Mouse (Mus musculus): ENCODE data around the gene Zdhhc19. TPM values are rescaled to one million over a fixed set of nuclear protein-coding genes. Genes with fewer than 3 reads are reported as not detected.

Gene Zdhhc19
- polyA plus RNA-seq (2014; fragmentation: Nextera tagmentation; extraction: Ambion mirVana): not detected in 2 replicates

GRCm38 (mm10) chr16:32495965-32496364 lies at the start of gene Zdhhc19:
Gene Zdhhc19, plus strand, starts transcription at chr16:32496265.
- H3K4me2 ChIP-seq: no peak within 1 kb of the TSS
- no peaks in the 10 kb centered on the region for H3K27me3 ChIP-seq (ENCODE audit: control insufficient read depth, insufficient read depth, low read length)
- H3K36me3 ChIP-seq (ENCODE audit: control insufficient read depth, insufficient read depth, low read length): no peaks in the 10 kb centered on the region
- H3K4me3 ChIP-seq (ENCODE audit: low read depth, low read length): no peak within 1 kb of the TSS
- no peak for DNase-seq (ENCODE audit: low spot score, missing footprints)
- H3K9me3 ChIP-seq (ENCODE audit: control insufficient read depth, low read length): no peaks in the 10 kb centered on the region
- no peaks in the 10 kb centered on the region for H3K4me1 ChIP-seq (ENCODE audit: control insufficient read depth, insufficient read depth, low read length)
- no peak within 1 kb of the TSS for H3K9ac ChIP-seq (ENCODE audit: low read length)
- H3K27ac ChIP-seq (ENCODE audit: low read depth, low read length): no peak within 1 kb of the TSS
- ATAC-seq (ENCODE audit: low FRiP score): no peak
- WGBS: 65% methylated on average over 3 of the region's 3 CpGs

DNA sequence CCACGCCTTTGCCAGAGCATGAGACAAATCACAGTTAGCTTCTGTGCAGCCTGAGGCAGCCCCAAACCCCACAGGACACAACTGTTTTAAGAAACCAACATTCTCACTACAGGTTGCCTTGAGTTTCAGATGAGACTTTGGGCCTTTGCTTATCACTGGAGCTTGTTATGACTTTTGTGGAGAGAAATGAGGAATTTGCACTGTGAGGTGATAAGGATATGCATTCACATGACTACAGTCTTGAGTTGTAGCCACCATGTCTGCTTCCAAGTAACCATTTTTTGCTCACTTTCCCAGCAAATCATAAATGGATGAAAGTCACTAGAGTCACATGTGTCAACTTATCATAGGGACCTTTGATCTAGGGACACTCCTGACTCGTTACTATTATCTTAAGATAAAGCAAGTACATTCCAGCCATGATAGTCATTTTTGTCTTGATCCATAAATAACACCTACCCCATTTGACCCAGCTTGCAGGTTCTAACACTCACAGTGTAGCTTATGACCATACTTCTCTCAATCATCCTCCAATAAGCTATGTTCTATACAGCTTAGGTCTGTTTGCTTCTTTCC lies 49.4 kb upstream of the Zdhhc19 start:
- DNase-seq (ENCODE audit: low spot score, missing footprints) (no peak), ATAC-seq (ENCODE audit: low FRiP score) (no peak)
- no peaks in the 10 kb centered on the region for H3K4me1 ChIP-seq (ENCODE audit: control insufficient read depth, insufficient read depth, low read length)
- no peak overlapping the region for H3K27ac ChIP-seq (ENCODE audit: low read depth, low read length)
- no peaks in the 10 kb centered on the region for H3K9me3 ChIP-seq (ENCODE audit: control insufficient read depth, low read length)
- H3K4me2 ChIP-seq: no peak overlapping the region
- 79% methylated on average over 2 of the region's 2 CpGs for WGBS
- no peak overlapping the region for H3K9ac ChIP-seq (ENCODE audit: low read length)
- peaks cover 2% of the 10 kb centered on the region; the same call in 1 of the 2 replicates for H3K36me3 ChIP-seq (ENCODE audit: control insufficient read depth, insufficient read depth, low read length)
- H3K4me3 ChIP-seq (ENCODE audit: low read depth, low read length): no peak overlapping the region
- H3K27me3 ChIP-seq (ENCODE audit: control insufficient read depth, insufficient read depth, low read length): no peaks in the 10 kb centered on the region

DNA sequence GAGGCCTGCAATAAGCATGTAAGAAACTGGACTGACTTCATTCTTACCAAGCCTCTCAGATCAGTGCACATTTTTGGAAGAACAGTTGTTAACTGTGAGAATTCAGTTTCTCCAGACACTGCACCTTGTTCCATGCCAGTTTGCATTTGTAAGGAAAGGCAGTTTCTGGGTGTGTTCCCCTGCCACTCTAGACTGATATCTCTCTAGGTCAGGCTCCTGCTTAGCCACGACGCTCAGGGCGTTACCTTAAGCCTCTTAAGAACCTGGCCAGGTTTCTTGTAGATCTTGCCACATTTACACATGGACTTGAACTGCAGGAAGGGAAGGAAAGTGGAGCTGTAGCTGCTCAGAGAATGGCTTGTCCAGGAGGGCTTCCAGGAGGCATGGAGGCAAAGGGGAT lies 46.4 kb upstream of the Zdhhc19 start:
- DNase-seq (ENCODE audit: low spot score, missing footprints): no peak
- Histone ChIP-seq H3K4me1 (ENCODE audit: control insufficient read depth, insufficient read depth, low read length) (no peaks in the 10 kb centered on the region), H3K4me2 (no peak overlapping the region), H3K27ac (ENCODE audit: low read depth, low read length) (no peak overlapping the region), H3K9me3 (ENCODE audit: control insufficient read depth, low read length) (no peaks in the 10 kb centered on the region), H3K27me3 (ENCODE audit: control insufficient read depth, insufficient read depth, low read length) (no peaks in the 10 kb centered on the region), H3K9ac (ENCODE audit: low read length) (no peak overlapping the region), H3K36me3 (ENCODE audit: control insufficient read depth, insufficient read depth, low read length) (peaks cover 3% of the 10 kb centered on the region; the same call in 1 of the 2 replicates), H3K4me3 (ENCODE audit: low read depth, low read length) (no peak overlapping the region)
- 83% methylated on average over 3 of the region's 3 CpGs for WGBS
- no peak for ATAC-seq (ENCODE audit: low FRiP score)

GRCm38 (mm10) chr16:32450133-32450532 lies 45.9 kb upstream of the Zdhhc19 start:
- Histone ChIP-seq H3K4me3 (ENCODE audit: low read depth, low read length) (no peak overlapping the region), H3K4me2 (no peak overlapping the region), H3K27ac (ENCODE audit: low read depth, low read length) (no peak overlapping the region), H3K9ac (ENCODE audit: low read length) (no peak overlapping the region), H3K4me1 (ENCODE audit: control insufficient read depth, insufficient read depth, low read length) (no peaks in the 10 kb centered on the region), H3K36me3 (ENCODE audit: control insufficient read depth, insufficient read depth, low read length) (peaks cover 3% of the 10 kb centered on the region; the same call in 1 of the 2 replicates), H3K27me3 (ENCODE audit: control insufficient read depth, insufficient read depth, low read length) (no peaks in the 10 kb centered on the region), H3K9me3 (ENCODE audit: control insufficient read depth, low read length) (no peaks in the 10 kb centered on the region)
- DNase-seq (ENCODE audit: low spot score, missing footprints) (no peak), ATAC-seq (ENCODE audit: low FRiP score) (no peak)
- WGBS: 95% methylated on average over 2 of the region's 2 CpGs

DNA sequence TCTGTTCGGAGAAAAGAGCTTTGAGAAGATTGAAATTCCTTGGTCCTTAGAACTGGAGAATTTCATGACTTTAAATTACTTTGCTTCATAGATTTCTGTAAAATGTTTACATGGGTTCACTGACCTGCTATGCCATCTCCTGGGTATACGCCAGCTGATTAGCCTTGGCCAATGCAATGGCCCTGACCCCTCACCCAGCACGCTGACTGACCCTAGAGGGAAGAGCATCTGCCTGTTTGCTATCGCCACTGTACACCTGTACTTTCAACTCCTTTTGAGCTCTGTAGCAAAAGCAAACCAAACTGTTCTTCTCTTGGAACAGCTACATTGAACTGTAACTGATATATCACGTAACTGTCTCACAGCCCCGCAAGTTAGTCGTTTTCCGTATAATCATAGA lies 43.0 kb upstream of the Zdhhc19 start:
- Histone ChIP-seq H3K9me3 (ENCODE audit: control insufficient read depth, low read length) (no peaks in the 10 kb centered on the region), H3K27me3 (ENCODE audit: control insufficient read depth, insufficient read depth, low read length) (no peaks in the 10 kb centered on the region), H3K4me3 (ENCODE audit: low read depth, low read length) (no peak overlapping the region), H3K4me1 (ENCODE audit: control insufficient read depth, insufficient read depth, low read length) (no peaks in the 10 kb centered on the region), H3K27ac (ENCODE audit: low read depth, low read length) (no peak overlapping the region), H3K4me2 (no peak overlapping the region), H3K9ac (ENCODE audit: low read length) (no peak overlapping the region), H3K36me3 (ENCODE audit: control insufficient read depth, insufficient read depth, low read length) (peaks cover 3% of the 10 kb centered on the region; the same call in 1 of the 2 replicates)
- ATAC-seq (ENCODE audit: low FRiP score) (no peak), DNase-seq (ENCODE audit: low spot score, missing footprints) (no peak)
- 95% methylated on average over 8 of the region's 8 CpGs for WGBS

DNA sequence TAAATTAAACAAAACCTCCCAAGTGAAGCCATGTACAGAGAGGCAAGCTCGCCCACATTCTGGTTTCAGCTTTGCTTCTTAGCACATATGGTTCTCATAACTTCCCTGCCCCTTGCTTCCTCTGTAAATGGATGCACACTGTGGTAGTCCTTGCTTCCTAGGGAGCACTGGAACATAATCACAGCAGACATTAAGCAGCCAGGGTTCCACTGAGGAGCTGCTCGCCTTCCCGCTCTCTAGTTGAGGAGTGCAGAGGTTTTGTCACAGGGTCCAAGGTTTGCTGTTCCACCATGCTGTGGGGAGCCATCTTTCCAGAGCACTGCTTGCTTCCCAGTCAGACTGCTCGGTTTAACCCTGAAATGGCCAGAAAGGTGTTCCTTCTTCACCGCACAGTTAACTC lies 41.4 kb upstream of the Zdhhc19 start:
- no peaks in the 10 kb centered on the region for H3K27me3 ChIP-seq (ENCODE audit: control insufficient read depth, insufficient read depth, low read length)
- DNase-seq (ENCODE audit: low spot score, missing footprints) (no peak), ATAC-seq (ENCODE audit: low FRiP score) (no peak)
- no peaks in the 10 kb centered on the region for H3K4me1 ChIP-seq (ENCODE audit: control insufficient read depth, insufficient read depth, low read length)
- H3K27ac ChIP-seq (ENCODE audit: low read depth, low read length): no peak overlapping the region
- H3K4me2 ChIP-seq: no peak overlapping the region
- H3K4me3 ChIP-seq (ENCODE audit: low read depth, low read length): no peak overlapping the region
- no peak overlapping the region for H3K9ac ChIP-seq (ENCODE audit: low read length)
- H3K9me3 ChIP-seq (ENCODE audit: control insufficient read depth, low read length): no peaks in the 10 kb centered on the region
- H3K36me3 ChIP-seq (ENCODE audit: control insufficient read depth, insufficient read depth, low read length): peaks cover 3% of the 10 kb centered on the region; the same call in 1 of the 2 replicates
- WGBS: 84% methylated on average over 5 of the region's 5 CpGs

DNA sequence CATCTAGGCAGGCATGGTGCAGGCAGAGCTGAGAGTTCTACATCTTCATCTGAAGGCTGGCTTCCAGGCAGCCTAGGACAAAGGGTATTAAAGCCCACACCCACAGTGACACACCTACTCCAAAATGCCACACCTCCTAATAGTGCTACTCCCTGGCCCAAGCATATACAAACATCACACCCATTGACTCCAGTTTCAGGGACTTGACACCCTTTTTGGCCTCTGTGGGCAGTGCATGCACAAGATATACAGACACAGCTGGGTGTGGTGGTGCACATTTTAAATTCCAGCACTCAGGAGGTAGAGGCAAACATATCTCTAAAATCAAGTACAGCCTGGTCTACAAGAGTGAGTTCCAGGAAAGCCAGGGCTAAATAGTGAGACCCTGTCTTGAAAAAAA lies 40.0 kb upstream of the Zdhhc19 start:
- DNase-seq (ENCODE audit: low spot score, missing footprints): no peak
- Histone ChIP-seq H3K36me3 (ENCODE audit: control insufficient read depth, insufficient read depth, low read length) (peaks cover 3% of the 10 kb centered on the region; the same call in 1 of the 2 replicates), H3K27ac (ENCODE audit: low read depth, low read length) (no peak overlapping the region)

DNA sequence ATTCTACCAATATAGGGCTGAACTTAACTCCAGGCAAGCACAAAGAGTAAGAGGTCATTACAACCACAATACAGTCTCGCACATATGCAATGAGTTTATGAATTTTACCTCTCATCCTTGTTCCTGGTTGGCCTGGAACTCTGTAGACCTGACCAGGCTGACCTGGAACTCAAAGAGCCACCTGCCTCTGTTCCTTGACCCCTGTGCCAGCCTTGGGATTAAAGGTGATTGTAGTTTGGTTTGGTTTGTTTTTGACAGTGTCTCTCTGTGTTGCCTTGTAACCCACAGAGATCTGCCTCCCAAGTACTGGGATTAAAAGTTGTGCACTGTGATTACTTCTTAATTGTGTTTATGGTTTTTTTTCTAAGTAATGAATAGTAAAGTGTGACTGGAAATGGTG lies 39.3 kb upstream of the Zdhhc19 start:
- Histone ChIP-seq H3K4me1 (ENCODE audit: control insufficient read depth, insufficient read depth, low read length) (no peaks in the 10 kb centered on the region), H3K9me3 (ENCODE audit: control insufficient read depth, low read length) (no peaks in the 10 kb centered on the region), H3K4me2 (no peak overlapping the region), H3K36me3 (ENCODE audit: control insufficient read depth, insufficient read depth, low read length) (peaks cover under 1% of the 10 kb centered on the region; the same call in 1 of the 2 replicates), H3K27ac (ENCODE audit: low read depth, low read length) (no peak overlapping the region), H3K9ac (ENCODE audit: low read length) (no peak overlapping the region), H3K4me3 (ENCODE audit: low read depth, low read length) (no peak overlapping the region), H3K27me3 (ENCODE audit: control insufficient read depth, insufficient read depth, low read length) (no peaks in the 10 kb centered on the region)
- DNase-seq (ENCODE audit: low spot score, missing footprints): no peak
- no peak for ATAC-seq (ENCODE audit: low FRiP score)
- WGBS: 88% methylated on average over 1 of the region's 1 CpGs

More for the DNA sequence above, 40.0 kb upstream of the Zdhhc19 start:
- Histone ChIP-seq H3K4me2 (no peak overlapping the region), H3K4me3 (ENCODE audit: low read depth, low read length) (no peak overlapping the region), H3K27me3 (ENCODE audit: control insufficient read depth, insufficient read depth, low read length) (no peaks in the 10 kb centered on the region), H3K9me3 (ENCODE audit: control insufficient read depth, low read length) (no peaks in the 10 kb centered on the region), H3K9ac (ENCODE audit: low read length) (no peak overlapping the region), H3K4me1 (ENCODE audit: control insufficient read depth, insufficient read depth, low read length) (no peaks in the 10 kb centered on the region)
- ATAC-seq (ENCODE audit: low FRiP score): no peak

DNA sequence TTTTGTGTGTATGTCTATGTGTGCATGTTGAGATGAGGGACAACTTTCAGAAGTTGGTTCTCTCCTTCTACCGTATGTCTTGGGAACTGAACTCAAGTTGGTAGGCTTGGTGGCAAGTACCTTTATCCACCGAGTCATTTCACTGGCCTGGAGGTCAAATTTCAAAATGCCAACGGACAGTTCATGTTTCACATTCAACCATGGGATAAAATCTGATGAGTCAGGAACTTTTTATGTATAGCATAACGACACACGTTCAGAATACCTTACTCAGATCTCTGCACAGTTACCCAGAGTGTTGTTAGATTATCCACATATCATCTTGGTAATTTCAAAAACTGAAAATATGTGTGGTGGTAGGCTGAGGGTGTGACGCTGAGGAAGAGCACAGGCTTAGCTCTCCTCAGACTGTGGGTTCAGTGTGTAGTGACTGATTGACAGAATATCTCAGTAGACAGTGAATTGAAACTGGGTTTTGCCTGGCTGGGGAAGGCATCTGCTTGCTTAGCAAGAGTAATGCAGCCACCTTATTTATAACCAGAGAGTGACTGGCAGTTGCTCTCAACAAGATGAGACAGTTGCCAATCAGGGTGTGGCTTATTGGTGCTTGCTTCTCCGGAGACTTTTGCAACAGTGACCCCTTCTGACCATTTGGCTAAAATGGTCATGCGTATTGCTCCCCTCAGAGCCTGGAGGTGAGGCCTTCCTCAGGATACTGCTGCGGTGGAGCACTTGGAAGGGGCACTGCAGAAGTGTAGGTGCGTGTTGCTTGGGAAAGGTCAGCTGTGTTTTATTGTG lies 38.3 kb upstream of the Zdhhc19 start:
- Histone ChIP-seq H3K9me3 (ENCODE audit: control insufficient read depth, low read length) (no peaks in the 10 kb centered on the region), H3K4me3 (ENCODE audit: low read depth, low read length) (no peak overlapping the region), H3K4me1 (ENCODE audit: control insufficient read depth, insufficient read depth, low read length) (no peaks in the 10 kb centered on the region), H3K4me2 (no peak overlapping the region), H3K9ac (ENCODE audit: low read length) (no peak overlapping the region), H3K27ac (ENCODE audit: low read depth, low read length) (no peak overlapping the region), H3K27me3 (ENCODE audit: control insufficient read depth, insufficient read depth, low read length) (no peaks in the 10 kb centered on the region), H3K36me3 (ENCODE audit: control insufficient read depth, insufficient read depth, low read length) (no peaks in the 10 kb centered on the region; the same call in 1 of the 2 replicates)
- no peak for ATAC-seq (ENCODE audit: low FRiP score)
- peak; percentile 84 for DNase-seq (ENCODE audit: low spot score, missing footprints)
- 69% methylated on average over 10 of the region's 10 CpGs for WGBS
